Mouse (Mus musculus): ENCODE measurements around the gene Adamts8. TPM values are rescaled to one million over a fixed set of nuclear protein-coding genes. Genes with fewer than 3 reads are reported as not detected.

The Adamts8 gene
- polyA plus RNA-seq, 1 experiment = not detected

DNA sequence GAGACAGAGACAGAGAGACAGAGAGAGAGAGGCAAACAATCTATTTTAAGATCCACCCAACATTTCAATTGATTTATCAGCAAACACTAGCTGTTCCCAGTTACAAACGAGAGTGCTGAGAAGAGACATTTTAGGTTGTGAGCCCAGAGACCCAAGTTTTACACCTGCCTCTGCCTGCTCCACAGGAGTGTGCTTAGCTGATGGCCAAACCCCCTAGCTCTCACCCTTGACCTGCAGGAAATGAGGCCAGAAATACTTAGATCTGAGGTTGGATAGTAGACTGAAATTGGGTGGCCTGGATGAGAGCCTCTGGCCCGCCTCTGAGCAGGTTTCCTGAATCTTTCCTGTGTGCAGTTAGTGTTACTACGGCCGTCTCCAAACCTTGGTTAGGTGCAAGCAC is 35.9 kb upstream of the Adamts8 start:
- TF ChIP-seq POLR2A (IDR thresholded peaks at IDR 0.05; ENCODE audit: borderline replicate concordance, control insufficient read depth, low read depth, low read length) (no peak), CTCF (IDR thresholded peaks at IDR 0.05; ENCODE audit: control insufficient read depth, insufficient read depth, low read length) (no peak)
- no peaks in the 10 kb centered on the region for H3K4me1 ChIP-seq (ENCODE audit: control insufficient read depth, insufficient read depth, low read length)
- WGBS = 59% methylated on average over 4 of the region's 4 CpGs

GRCm38 (mm10) chr9:30907677-30908295 is 34.6 kb upstream of the Adamts8 start:
- H3K27ac ChIP-seq (ENCODE audit: control insufficient read depth, insufficient read depth, low read depth, low read length, poor library complexity) = no peak overlapping the region
- no peak for TF ChIP-seq CTCF (IDR thresholded peaks at IDR 0.05; ENCODE audit: control insufficient read depth, insufficient read depth, low read length)
- no peak for TF ChIP-seq POLR2A (IDR thresholded peaks at IDR 0.05; ENCODE audit: borderline replicate concordance, control insufficient read depth, low read depth, low read length)
- no peak overlapping the region for H3K4me3 ChIP-seq (replicated peaks; ENCODE audit: control insufficient read depth, low read depth, low read length)
- no peaks in the 10 kb centered on the region for H3K4me1 ChIP-seq (ENCODE audit: control insufficient read depth, insufficient read depth, low read length)
- 59% methylated on average over 5 of the region's 5 CpGs for WGBS

More for the DNA sequence above, 35.9 kb upstream of the Adamts8 start:
- Histone ChIP-seq H3K4me3 (replicated peaks; ENCODE audit: control insufficient read depth, low read depth, low read length) (no peak overlapping the region), H3K27ac (ENCODE audit: control insufficient read depth, insufficient read depth, low read depth, low read length, poor library complexity) (no peak overlapping the region)

DNA sequence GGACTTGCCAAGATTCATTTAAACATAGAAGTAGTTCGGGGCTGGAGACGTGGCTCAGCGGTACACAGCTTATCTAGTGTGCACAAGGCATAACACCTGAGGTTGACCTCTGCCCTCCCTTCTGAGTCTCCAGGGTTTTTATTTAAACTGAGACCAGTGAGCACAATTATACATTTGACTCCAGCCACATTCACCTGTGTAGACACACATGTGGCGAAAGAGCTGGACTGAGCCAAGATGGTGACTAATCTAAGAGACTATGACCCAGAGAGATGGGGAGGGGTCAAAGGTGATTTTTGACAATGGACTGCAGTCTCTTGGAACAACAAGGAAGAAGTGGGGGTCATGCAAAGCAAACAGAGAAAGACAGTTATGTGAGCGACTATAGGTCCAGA is 34.1 kb upstream of the Adamts8 start:
- WGBS = 87% methylated on average over 5 of the region's 5 CpGs
- no peak for TF ChIP-seq POLR2A (IDR thresholded peaks at IDR 0.05; ENCODE audit: borderline replicate concordance, control insufficient read depth, low read depth, low read length)
- no peak for TF ChIP-seq CTCF (IDR thresholded peaks at IDR 0.05; ENCODE audit: control insufficient read depth, insufficient read depth, low read length)
- no peak overlapping the region for H3K4me3 ChIP-seq (replicated peaks; ENCODE audit: control insufficient read depth, low read depth, low read length)
- H3K4me1 ChIP-seq (ENCODE audit: control insufficient read depth, insufficient read depth, low read length) = no peaks in the 10 kb centered on the region
- no peak overlapping the region for H3K27ac ChIP-seq (ENCODE audit: control insufficient read depth, insufficient read depth, low read depth, low read length, poor library complexity)

GRCm38 (mm10) chr9:30908973-30909372 is 33.4 kb upstream of the Adamts8 start:
- TF ChIP-seq CTCF (IDR thresholded peaks at IDR 0.05; ENCODE audit: control insufficient read depth, insufficient read depth, low read length) (no peak), POLR2A (IDR thresholded peaks at IDR 0.05; ENCODE audit: borderline replicate concordance, control insufficient read depth, low read depth, low read length) (no peak)
- H3K4me3 ChIP-seq (replicated peaks; ENCODE audit: control insufficient read depth, low read depth, low read length) = no peak overlapping the region
- no peaks in the 10 kb centered on the region for H3K4me1 ChIP-seq (ENCODE audit: control insufficient read depth, insufficient read depth, low read length)
- no peak overlapping the region for H3K27ac ChIP-seq (ENCODE audit: control insufficient read depth, insufficient read depth, low read depth, low read length, poor library complexity)
- WGBS = 75% methylated on average over 5 of the region's 5 CpGs

GRCm38 (mm10) chr9:30910491-30910890 is 31.9 kb upstream of the Adamts8 start:
- WGBS = 82% methylated on average over 5 of the region's 5 CpGs
- TF ChIP-seq POLR2A (IDR thresholded peaks at IDR 0.05; ENCODE audit: borderline replicate concordance, control insufficient read depth, low read depth, low read length) (no peak), CTCF (IDR thresholded peaks at IDR 0.05; ENCODE audit: control insufficient read depth, insufficient read depth, low read length) (no peak)

DNA sequence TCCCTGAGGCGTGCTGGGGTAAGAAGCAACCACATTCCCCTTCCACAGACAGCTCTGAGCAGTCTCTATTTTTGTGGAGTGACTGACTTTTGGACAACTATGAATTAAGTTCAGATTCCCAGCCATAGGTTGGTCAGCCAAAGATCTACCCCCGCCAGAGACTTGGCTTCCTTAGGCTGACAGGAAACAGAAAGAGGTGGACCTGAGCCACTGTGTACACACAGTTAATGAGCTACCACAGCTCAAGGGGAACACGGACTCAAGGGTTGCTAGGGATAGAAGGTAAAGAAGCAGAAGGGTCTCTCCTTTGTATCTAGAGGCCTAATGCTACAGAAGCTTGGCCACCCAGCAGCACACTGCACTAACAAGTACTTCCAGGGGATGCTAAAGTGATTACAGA is 30.2 kb upstream of the Adamts8 start:
- Histone ChIP-seq H3K4me3 (replicated peaks; ENCODE audit: control insufficient read depth, low read depth, low read length) (no peak overlapping the region), H3K4me1 (ENCODE audit: control insufficient read depth, insufficient read depth, low read length) (no peaks in the 10 kb centered on the region), H3K27ac (ENCODE audit: control insufficient read depth, insufficient read depth, low read depth, low read length, poor library complexity) (no peak overlapping the region)
- 49% methylated on average over 3 of the region's 3 CpGs for WGBS
- no peak for TF ChIP-seq POLR2A (IDR thresholded peaks at IDR 0.05; ENCODE audit: borderline replicate concordance, control insufficient read depth, low read depth, low read length)
- no peak for TF ChIP-seq CTCF (IDR thresholded peaks at IDR 0.05; ENCODE audit: control insufficient read depth, insufficient read depth, low read length)

More at GRCm38 (mm10) chr9:30910491-30910890, 31.9 kb upstream of the Adamts8 start:
- Histone ChIP-seq H3K4me1 (ENCODE audit: control insufficient read depth, insufficient read depth, low read length) (no peaks in the 10 kb centered on the region), H3K4me3 (replicated peaks; ENCODE audit: control insufficient read depth, low read depth, low read length) (no peak overlapping the region), H3K27ac (ENCODE audit: control insufficient read depth, insufficient read depth, low read depth, low read length, poor library complexity) (no peak overlapping the region)

- TF ChIP-seq CTCF (IDR thresholded peaks at IDR 0.05; ENCODE audit: control insufficient read depth, insufficient read depth, low read length) (no peak), POLR2A (IDR thresholded peaks at IDR 0.05; ENCODE audit: borderline replicate concordance, control insufficient read depth, low read depth, low read length) (no peak)
- Histone ChIP-seq H3K27ac (ENCODE audit: control insufficient read depth, insufficient read depth, low read depth, low read length, poor library complexity) (no peak overlapping the region), H3K4me3 (replicated peaks; ENCODE audit: control insufficient read depth, low read depth, low read length) (no peak overlapping the region), H3K4me1 (ENCODE audit: control insufficient read depth, insufficient read depth, low read length) (no peaks in the 10 kb centered on the region)
- 72% methylated on average over 3 of the region's 3 CpGs for WGBS
Measured at GRCm38 (mm10) chr9:30913429-30913828, 28.9 kb upstream of the Adamts8 start.

GRCm38 (mm10) chr9:30914241-30914640 is 28.1 kb upstream of the Adamts8 start:
- no peak overlapping the region for H3K4me3 ChIP-seq (replicated peaks; ENCODE audit: control insufficient read depth, low read depth, low read length)
- WGBS = 79% methylated on average over 2 of the region's 2 CpGs
- TF ChIP-seq CTCF (IDR thresholded peaks at IDR 0.05; ENCODE audit: control insufficient read depth, insufficient read depth, low read length) = no peak
- no peak for TF ChIP-seq POLR2A (IDR thresholded peaks at IDR 0.05; ENCODE audit: borderline replicate concordance, control insufficient read depth, low read depth, low read length)
- H3K4me1 ChIP-seq (ENCODE audit: control insufficient read depth, insufficient read depth, low read length) = no peaks in the 10 kb centered on the region
- H3K27ac ChIP-seq (ENCODE audit: control insufficient read depth, insufficient read depth, low read depth, low read length, poor library complexity) = no peak overlapping the region
